Mouse (Mus musculus) kidney, postnatal 25 days (tissue): Measurements from ENCODE around the gene Rpl3.
"Not testable (repeated sequence)": the region's sequence is repeated elsewhere in the genome, so short reads cannot be mapped to it uniquely, and the experiment has no call there.

Source experiments
- DNase-seq, 2 experiments: peaks; one replicate each; pipeline ENCODE4 v3.0.0; 2021; ENCODE audit warnings: mixed read lengths in 2 of 2

Rpl3 gene

DNA sequence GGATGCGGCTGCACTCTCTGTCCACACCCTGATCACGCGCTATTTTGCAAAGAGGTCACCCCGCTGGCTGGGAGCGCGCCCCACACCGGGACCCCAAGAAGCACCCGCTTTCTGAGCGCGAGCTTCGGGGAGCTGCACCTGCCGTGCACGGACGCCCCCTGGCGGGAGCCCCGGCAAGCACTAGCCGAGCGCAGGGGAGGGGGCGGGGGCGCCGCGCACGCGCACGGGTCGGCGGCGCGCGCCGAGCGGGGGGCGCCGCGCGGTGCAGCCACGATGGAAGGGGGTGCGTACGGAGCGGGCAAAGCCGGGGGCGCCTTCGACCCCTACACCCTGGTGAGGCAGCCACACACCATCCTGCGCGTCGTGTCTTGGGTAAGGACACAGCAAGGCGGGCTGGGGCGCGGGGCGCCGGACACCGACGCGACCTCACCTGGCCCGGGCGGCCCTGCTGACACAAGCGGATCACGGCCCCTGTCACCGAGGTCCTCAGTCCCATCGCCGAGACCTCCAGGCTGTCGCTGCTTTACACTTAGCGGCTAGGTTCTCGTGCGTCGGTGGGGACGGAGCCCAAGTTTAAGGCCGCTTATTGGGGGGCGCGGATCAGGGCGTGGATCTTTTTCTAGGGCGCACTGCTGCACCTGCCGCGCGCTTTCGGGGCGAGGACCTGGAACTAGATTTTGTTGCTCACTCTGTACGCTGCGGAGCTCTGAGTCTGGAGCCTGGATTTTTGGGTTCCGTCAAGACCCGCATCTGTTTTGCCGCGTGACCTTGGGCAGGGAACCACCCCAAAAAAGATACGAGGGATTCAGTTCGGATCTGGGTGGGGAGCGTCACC lies at the start of gene Rpl3, which contains the start of gene Syngr1:
Rpl3 (minus strand) TSS at position 748 of the 835 bp plus-strand sequence.
Syngr1 (plus strand) TSS at position 214 of the 835 bp plus-strand sequence.
- DNase-seq, result peak; percentile 81 to 87

GRCm38 (mm10) chr15:80140878-80141277 lies 49.2 kb upstream of the Rpl3 start:
- DNase-seq, result no peak

DNA sequence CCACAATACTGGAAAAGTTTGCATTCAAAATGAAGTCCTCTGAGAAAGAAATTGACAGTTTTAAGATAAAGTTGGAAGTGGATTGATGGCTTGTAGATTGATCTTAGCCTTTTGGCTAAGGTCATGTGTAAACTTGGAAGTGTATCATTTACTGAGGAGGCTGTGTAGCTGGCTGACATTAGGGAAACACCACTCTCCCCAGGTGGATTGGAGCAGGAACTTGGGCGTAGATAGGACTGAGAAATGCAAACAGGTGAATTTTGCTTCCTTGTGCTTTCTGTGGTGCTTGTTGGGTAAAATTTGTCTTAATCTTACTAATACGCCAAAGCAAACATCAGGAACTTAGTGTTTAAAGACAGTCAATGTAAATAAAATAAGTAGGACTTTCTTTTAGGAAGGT lies 48.6 kb upstream of the Rpl3 start:
- DNase-seq, result no peak

DNA sequence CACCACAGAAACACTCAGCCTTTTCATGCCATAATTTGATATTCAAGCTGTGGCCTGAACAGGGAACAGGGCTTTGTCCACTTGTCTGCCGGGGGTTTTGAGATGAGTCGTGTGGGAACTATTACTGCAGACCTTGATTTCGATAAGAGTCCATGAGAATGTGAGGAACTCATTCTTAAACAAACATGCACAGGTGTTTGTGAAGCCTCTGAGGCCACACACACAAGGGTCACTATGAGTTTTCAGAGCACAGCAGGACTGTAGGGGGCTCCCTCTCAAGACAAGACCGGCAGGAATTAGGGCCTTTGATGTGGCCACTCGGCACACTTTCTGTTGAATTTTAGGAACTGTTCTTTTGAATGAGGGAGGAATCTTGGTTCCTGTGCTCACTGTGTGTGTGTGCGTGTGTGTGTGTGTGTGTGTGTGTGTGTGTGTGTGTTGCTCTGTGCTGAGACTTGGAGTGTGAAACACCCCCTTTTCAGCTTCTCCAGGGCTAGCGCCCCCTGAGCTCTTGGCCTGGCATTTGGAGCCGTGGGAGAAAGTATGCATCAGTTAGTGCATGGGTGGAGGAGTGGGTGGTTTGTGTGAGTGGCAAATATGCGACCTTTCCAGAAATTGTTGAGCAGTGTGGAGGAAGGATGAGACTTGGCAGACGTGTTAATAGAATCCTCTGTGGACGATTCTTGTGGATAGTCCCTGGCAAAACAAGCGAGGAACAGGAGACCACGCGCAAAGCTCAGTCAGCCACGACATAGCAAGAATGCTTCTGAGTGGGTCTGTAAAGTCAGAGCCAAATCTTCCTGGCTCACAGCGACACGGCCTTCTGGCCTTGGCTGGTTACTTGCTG lies 46.5 kb upstream of the Rpl3 start:
- no peak for DNase-seq

GRCm38 (mm10) chr15:80136645-80137044 lies 45.0 kb upstream of the Rpl3 start:
- DNase-seq, result no peak

- DNase-seq, result no peak
Observed at GRCm38 (mm10) chr15:80135499-80135898, 43.8 kb upstream of the Rpl3 start.

DNA sequence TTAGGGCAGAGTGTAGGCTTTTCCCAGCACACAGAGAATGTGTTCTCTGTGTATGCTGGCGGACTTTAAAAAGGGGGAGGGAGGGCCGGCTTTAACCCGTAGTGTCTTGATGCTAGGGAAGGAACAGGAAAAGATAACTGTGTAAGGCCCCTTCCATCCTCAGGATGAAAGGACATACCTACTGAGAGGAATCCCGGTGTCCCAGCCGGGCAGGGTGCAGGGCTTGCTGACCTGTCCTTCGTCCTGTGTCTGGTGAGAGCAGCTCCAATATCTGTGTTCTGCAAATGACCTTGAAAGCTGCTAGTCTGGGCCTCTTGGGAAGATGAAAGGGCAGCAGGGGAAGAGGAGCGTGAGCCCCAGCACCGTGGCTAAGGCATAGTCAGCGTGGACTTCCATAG lies 42.8 kb upstream of the Rpl3 start:
- DNase-seq, result peak in 1 of 2 experiments; percentile 60

DNA sequence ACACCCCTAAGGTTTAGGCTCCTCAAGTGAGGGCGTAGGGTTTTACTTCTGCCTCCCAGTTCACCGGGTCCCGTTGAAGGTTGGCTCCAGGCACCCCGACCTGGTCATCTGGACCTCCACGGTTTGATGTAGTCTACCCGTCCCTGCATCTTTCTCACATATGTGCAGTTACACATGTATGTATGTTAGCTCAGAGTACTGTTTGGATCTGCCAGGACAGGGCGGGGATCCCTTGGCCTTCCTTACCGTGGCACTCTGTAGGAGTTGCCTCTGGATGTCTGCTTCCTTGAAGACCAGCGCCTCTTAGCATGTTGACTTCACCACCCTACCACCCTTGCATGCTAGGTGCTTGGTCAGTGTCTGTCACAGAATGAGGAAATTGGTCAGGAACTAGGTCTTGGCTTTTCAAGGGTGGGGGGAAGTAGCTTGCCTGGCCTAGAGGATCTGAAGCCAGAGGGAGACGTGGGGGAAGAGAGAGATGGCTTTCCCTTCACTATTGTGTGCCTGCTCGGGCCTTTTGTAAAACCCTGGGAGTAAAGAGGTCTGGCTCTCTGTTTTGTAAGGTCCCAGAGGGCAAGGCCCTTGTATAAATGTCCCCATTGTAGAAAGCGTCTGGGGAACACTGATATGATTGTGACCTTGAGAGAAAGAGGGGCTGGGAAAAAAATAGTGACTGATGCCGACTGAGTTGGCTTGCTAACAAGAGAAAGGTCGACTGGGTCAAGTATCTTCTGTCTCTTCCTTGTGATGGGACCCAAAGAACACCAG lies 42.2 kb upstream of the Rpl3 start:
- peak; percentile 32 to 50 for DNase-seq

DNA sequence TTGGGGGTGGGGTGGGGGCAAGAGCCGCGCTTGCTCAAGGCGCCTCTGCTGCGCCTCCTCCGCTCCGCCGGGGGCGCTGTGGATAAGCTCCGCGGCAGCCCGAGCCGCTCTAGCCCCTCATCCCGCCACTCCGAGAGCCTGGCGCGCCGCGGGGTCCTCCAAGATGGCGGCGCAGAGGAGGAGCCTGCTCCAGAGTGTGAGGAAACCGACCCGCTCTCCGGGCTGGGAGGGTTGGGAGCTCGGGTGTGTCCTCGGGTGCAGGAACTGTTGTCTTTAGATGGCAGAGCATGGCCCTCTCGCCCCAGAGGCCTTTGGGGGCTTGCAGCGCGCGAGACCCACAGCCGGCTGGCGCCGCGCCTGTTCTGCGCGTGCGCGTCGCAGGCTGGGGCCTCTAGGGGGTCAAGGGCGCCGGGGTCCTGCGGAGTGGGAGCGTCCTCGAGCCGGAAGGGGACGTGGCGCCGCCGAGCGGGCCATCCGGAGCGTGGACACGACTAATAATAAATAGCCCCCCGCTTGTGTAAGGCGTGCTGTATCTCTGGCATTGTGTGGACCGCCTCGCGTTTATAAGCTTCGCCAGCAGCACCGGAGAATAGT lies 41.4 kb upstream of the Rpl3 start, which contains the start of gene Tab1:
Tab1 (plus strand) TSS at position 135 of the 594 bp plus-strand sequence.
- peak; percentile 93 to 96 for DNase-seq

DNA sequence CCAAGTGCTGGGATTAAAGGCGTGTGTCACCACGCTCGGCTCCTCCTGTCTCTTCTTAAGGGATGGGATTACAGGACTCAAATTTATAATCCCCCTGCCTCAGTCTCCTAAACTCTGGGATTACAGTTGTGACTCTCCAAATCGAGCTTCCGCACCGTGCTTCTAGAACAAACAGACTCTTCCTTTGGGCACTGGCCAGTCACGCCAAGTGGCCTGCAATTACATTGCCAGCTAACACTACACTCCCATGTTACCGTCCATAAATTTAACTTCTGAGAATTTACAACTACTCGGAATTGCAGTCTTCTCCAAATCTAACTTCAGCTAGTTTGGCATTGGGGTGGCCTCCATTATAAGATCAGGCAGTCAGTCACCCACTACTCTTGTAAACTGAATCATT lies 40.8 kb upstream of the Rpl3 start:
- DNase-seq, result no peak

- no peak for DNase-seq
Observed at GRCm38 (mm10) chr15:80131421-80131820, 39.8 kb upstream of the Rpl3 start.

- no peak for DNase-seq
Observed at GRCm38 (mm10) chr15:80130689-80131088, 39.0 kb upstream of the Rpl3 start.

- no peak for DNase-seq
Observed at GRCm38 (mm10) chr15:80129982-80130381, 38.3 kb upstream of the Rpl3 start.

DNA sequence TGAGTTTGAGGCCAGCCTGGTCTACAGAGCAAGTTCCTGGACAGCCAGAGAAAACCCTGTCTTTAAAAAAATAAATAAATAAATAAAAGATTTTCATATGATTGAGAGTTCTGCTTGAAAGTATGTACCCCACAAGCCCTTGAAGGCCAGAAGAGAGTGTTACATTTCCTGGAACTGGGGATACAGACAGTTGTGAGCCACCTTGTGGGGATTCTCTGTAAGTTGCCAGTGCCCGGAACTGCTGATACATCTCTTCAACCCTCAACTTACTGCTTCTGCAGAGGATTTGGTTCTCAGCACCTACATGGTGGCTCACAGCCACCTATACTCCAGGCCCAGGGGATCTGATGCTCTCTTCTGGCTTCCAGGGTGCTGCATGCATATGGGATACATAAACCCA lies 35.5 kb upstream of the Rpl3 start:
- no peak for DNase-seq

- peak; percentile 55 to 79 for DNase-seq
Observed at GRCm38 (mm10) chr15:80124651-80125050, 33.0 kb upstream of the Rpl3 start.

- not testable (repeated sequence) for DNase-seq
Observed at GRCm38 (mm10) chr15:80122431-80122830, 30.8 kb upstream of the Rpl3 start.

DNA sequence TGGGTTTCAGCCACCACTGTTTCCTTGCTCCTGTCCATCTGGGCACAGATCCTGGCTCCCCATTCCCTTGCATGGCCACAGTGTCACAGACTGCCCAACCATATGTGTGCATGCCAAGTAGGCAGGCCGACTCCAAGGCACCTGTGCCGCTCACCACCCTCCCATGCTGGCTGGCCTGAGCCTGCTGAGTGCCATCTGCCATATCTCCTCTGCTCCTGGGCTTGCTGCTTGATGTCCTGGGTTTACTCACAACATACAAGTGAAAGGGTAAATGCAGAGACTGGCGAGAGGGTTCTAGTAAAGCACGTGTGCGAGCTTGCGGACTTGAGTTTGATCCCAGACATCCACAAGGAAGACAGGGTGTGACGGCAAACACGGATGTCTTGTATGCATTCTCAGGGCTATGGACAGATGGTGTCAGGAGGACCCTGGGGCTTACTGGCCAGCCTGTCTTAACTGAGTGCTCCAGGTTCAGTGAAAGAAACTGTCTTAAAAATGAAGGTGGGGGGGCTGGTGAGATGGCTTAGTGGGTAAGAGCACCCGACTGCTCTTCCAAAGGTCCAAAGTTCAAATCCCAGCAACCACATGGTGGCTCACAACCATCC lies 30.2 kb upstream of the Rpl3 start:
- DNase-seq, result no peak

DNA sequence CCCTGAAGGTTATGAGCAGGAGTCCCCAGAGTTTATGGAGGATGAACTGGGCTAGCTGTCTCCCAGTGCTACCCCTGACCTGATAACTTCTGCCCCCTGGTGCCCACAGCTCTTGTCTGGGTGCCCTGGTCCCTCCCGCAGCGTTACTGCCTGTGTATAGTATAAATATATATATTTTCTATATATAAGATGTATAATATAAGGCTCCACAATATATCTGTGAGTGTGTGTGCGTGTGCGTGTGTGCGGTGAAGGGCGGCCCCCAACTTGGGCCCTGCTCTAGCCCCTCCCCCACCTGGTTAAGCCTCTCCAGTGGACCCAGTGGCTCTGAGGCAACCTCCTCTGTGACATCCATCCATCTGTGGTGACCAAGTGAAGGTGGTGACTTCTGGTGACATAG lies 27.4 kb upstream of the Rpl3 start:
- DNase-seq, result no peak

DNA sequence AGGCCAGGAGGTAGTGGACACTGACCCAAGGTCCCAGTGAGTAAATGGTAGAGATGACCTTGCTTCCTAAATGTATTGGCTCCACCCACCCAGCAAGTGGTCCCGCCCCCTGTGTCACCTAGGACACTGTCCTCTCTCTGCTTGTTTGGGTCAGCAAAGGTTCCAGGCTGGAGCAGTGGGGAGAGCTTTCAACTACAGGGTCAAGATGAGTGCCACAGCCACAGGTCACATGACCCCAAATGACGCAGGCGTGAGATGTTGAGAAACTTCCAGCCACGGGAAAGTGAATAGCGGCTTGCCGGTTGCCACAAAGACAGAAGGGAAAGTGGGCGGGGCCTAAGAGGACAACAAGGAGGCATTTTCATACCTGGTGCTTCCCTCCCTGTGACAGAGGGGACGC lies 25.5 kb upstream of the Rpl3 start:
- no peak for DNase-seq

GRCm38 (mm10) chr15:80115866-80116794 lies 24.5 kb upstream of the Rpl3 start:
- DNase-seq, result no peak

- no peak for DNase-seq
Observed at GRCm38 (mm10) chr15:80115256-80115655, 23.6 kb upstream of the Rpl3 start.
